Mouse (Mus musculus) spleen, adult 18-20 months (tissue): ENCODE data around the gene Hdac9.
"Not testable (repeated sequence)": the region's sequence is repeated elsewhere in the genome, so short reads cannot be mapped to it uniquely, and the experiment has no call there.

Experiments used
- DNase-seq, 2 experiments: peaks; one replicate each; pipeline ENCODE4 v3.0.0; 2022; ENCODE audit warnings: mixed read lengths in 2 of 2

Gene Hdac9

GRCm38 (mm10) chr12:34040949-34041348 lies 875.9 kb downstream of the Hdac9 start:
- no peak for DNase-seq

DNA sequence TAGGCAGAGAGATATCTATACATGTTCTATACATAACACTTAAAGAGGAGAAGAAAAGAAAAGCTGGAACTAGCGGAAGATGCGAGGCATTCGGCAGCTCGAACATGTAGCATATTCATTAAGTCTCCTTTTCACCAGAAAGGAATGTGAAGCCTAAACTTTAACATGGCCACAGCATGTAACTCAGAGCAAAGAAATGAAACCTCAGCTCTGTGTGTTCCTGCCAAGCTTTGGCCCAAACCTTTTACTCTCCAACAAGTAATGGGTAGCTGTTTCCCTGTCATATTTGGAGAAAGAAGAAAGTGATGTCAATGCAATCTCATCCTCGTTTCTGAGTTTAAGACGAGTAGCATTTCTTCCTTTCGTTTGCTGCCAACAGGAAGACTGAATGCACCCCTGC lies 876.8 kb downstream of the Hdac9 start:
- DNase-seq, result no peak

DNA sequence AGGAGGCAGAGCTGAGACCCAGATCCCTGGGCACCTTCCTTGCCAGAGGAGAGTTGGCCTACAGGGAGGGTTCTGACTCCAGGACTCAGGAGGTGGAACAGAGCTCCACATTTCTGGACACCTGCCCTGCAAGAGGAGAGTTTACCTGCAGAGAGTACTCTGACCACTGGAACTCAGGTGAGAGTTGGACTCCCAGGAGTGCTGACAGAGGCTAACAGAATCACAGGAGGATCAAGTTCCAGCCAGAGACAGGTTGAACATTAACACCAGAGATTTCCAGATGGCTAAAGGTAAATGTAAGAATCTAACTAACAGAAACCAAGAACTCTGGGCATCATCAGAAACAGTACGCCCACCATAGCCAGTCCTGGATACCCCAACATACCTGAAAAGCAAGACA lies 907.1 kb downstream of the Hdac9 start:
- DNase-seq, result not testable (repeated sequence)
